Mouse (Mus musculus) kidney, embryonic 14.5 days (tissue): Measurements from ENCODE around the gene Hephl1. TPM values are rescaled to one million over a fixed set of nuclear protein-coding genes. Genes with fewer than 3 reads are reported as not detected.

Experiments
- ATAC-seq: fragments of 200-750 bp; cut with Nextera tagmentation; 2 replicates; pipeline ENCODE4 v1.8.0; 2017; ENCODE audit warnings: moderate number of reproducible peaks, mild to moderate bottlenecking, moderate TSS enrichment, moderate library complexity; ENCODE audit not compliant: low FRiP score, low TSS enrichment
- H3K27ac ChIP-seq: fragments of 300-500 bp; sonication (generic); 2 replicates; pipeline ENCODE4 v1.5.1; 2014; ENCODE audit warnings: low read depth, mild to moderate bottlenecking, low read length, moderate library complexity, mixed read lengths
- H3K27me3 ChIP-seq: fragments of 300-500 bp; sonication (generic); 2 replicates; pipeline ENCODE4 v1.6.1; 2014; ENCODE audit warnings: mild to moderate bottlenecking, low read length; ENCODE audit not compliant: control insufficient read depth, insufficient read depth
- H3K36me3 ChIP-seq: fragments of 300-500 bp; sonication (generic); 2 replicates; pipeline ENCODE4 v1.6.1; 2014; ENCODE audit warnings: low read length, mixed read lengths; ENCODE audit not compliant: control insufficient read depth, insufficient read depth
- H3K4me1 ChIP-seq: fragments of 300-500 bp; sonication (generic); 2 replicates; pipeline ENCODE4 v1.6.1; 2014; ENCODE audit warnings: low read length, mixed read lengths; ENCODE audit not compliant: control insufficient read depth, insufficient read depth
- H3K4me2 ChIP-seq: fragments of 300-500 bp; sonication (generic); replicated peaks from 2 replicates; pipeline ENCODE4 v1.6.1; 2014; ENCODE audit warnings: low read depth, mild to moderate bottlenecking, low read length
- H3K4me3 ChIP-seq: fragments of 300-500 bp; sonication (generic); 2 replicates; pipeline ENCODE4 v1.5.1; 2014; ENCODE audit warnings: mild to moderate bottlenecking, low read length
- H3K9ac ChIP-seq: fragments of 300-500 bp; sonication (generic); 2 replicates; pipeline ENCODE4 v1.6.1; 2014; ENCODE audit warnings: low read depth, mild to moderate bottlenecking, low read length, moderate library complexity
- H3K9me3 ChIP-seq: fragments of 300-500 bp; sonication (generic); 2 replicates; pipeline ENCODE4 v1.6.1; 2016; ENCODE audit warnings: low read length; ENCODE audit not compliant: control insufficient read depth
- WGBS: fragments of 180-500 bp; shearing (Covaris S2); extraction: QIAGEN DNeasy Blood & Tissue Kit; methylation state at CpG from one replicate; pipeline ENCODE4 v1.1.7; 2014; 5-methylcytosine and 5-hydroxymethylcytosine counted together
- polyA plus RNA-seq: library from polyadenylated mRNA; unstranded; fragments of >200 nt; fragmentation: Nextera tagmentation; extraction: Ambion mirVana; gene quantifications from 2 replicates; pipeline ENCODE4 v1.2.1, GENCODE M21; 2014

Hephl1 gene
- polyA plus RNA-seq: not detected in 2 replicates

DNA sequence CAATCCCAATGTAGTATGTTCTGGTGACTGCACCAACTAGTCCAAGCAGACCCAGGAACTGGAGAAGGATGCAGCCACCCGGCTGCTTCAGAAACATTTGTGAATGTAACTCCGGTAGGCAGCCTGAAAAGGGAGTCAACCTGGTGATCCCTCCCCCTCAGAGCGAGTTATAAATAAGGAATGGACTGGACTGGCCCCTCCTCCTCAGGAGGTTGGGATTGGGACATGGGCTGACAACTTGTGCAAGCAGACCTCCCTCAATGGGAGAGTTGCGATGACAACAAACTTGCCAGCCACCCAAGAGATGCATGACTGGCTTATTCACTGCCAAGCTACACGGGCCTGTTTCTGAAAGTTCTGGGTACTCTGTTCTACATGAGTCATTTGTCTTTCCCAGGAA, at the start of gene Hephl1:
TSS of gene Hephl1 (minus strand) at position 101 of the 400 bp plus-strand sequence.
- no peaks in the 10 kb centered on the region for H3K27me3 ChIP-seq
- no peak within 1 kb of the TSS for H3K9ac ChIP-seq
- H3K27ac ChIP-seq: no peak within 1 kb of the TSS
- H3K4me1 ChIP-seq: no peaks in the 10 kb centered on the region
- no peak within 1 kb of the TSS for H3K4me2 ChIP-seq
- no peaks in the 10 kb centered on the region for H3K36me3 ChIP-seq
- WGBS: 64% methylated on average over 5 of the region's 5 CpGs
- H3K4me3 ChIP-seq: no peak within 1 kb of the TSS
- H3K9me3 ChIP-seq: no peaks in the 10 kb centered on the region
- no peak for ATAC-seq

DNA sequence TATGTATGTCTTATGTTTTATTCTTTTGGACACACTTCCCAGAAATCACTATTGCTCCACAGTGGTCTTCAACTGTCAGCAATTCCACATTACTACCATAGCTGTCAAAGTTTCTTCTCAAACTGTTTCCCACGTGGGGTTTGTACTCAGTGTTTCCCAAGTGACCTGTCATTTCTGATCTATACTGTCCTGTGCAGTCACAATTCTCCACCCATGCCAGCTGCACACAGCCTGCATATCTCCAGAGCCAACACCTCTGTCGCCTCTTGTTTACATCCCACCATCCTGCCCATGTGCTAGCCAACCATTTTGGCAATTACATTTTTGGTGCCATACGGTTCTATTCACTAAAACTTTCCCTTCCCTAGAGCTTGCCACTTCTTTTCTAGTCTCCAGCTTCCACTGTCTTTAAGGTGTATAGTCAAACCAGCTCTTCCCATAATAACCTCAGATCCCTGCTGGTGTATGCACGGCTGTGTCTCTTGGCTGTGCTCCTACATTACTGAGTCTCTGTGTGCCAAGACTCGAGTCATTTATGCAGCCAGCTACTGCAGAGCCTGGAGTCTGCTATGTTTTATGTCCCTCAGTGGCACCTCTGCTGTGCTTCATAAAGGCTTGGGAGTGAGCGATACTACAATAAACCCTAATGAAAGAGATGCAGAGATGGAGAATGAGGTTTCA, 37.5 kb upstream of the Hephl1 start:
- Histone ChIP-seq H3K4me2 (no peak overlapping the region), H3K27me3 (no peaks in the 10 kb centered on the region), H3K27ac (no peak overlapping the region), H3K4me1 (no peaks in the 10 kb centered on the region), H3K9me3 (no peaks in the 10 kb centered on the region), H3K4me3 (no peak overlapping the region), H3K36me3 (no peaks in the 10 kb centered on the region), H3K9ac (no peak overlapping the region)
- WGBS: 74% methylated on average over 6 of the region's 6 CpGs
- ATAC-seq: no peak

DNA sequence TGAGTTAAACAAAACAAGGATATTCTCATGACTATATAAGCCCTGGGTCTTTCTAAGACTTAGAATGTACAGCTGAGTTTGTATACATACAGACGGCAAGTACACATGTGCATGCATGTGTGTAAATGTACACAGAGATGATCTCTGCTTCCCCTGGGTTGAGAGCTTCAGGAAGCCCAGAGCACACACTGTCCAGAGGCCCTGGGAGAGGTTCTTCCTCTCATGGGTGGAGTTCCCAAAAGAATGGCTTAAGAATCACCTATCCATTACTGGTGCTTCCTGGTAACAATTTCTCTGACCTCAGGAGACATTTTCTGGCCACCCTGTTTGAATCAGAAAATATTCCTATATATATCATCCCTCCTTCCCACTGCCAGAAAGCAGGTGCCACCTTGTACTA, 28.6 kb upstream of the Hephl1 start:
- no peaks in the 10 kb centered on the region for H3K36me3 ChIP-seq
- H3K9ac ChIP-seq: no peak overlapping the region
- no peaks in the 10 kb centered on the region for H3K27me3 ChIP-seq
- 83% methylated on average over 1 of the region's 1 CpGs for WGBS
- H3K4me1 ChIP-seq: no peaks in the 10 kb centered on the region
- H3K4me2 ChIP-seq: no peak overlapping the region
- ATAC-seq: no peak
- no peak overlapping the region for H3K4me3 ChIP-seq
- no peak overlapping the region for H3K27ac ChIP-seq
- no peaks in the 10 kb centered on the region for H3K9me3 ChIP-seq

DNA sequence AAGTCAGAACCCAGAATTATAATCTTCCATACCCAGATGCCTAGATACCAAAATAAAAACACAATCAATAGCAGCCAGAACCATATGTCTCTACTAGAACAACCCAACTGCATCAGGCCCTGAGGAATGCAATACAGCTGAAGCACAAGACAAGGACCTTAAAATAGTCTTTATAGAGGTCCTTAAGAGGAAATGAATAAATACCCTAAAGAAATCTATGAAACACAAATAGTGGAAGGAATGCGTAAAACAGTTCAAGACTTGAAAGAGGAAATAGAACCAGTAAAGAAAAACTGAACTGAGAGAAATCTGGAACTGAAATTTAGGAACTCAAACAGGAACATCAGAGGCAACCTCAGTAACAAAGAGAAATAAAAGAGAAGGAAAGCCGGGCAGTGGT, 14.0 kb upstream of the Hephl1 start:
- Histone ChIP-seq H3K9me3 (no peaks in the 10 kb centered on the region), H3K36me3 (no peaks in the 10 kb centered on the region), H3K27me3 (no peaks in the 10 kb centered on the region), H3K4me3 (no peak overlapping the region), H3K27ac (no peak overlapping the region), H3K9ac (no peak overlapping the region), H3K4me1 (no peaks in the 10 kb centered on the region), H3K4me2 (no peak overlapping the region)
- no peak for ATAC-seq
- WGBS: 93% methylated on average over 2 of the region's 2 CpGs

DNA sequence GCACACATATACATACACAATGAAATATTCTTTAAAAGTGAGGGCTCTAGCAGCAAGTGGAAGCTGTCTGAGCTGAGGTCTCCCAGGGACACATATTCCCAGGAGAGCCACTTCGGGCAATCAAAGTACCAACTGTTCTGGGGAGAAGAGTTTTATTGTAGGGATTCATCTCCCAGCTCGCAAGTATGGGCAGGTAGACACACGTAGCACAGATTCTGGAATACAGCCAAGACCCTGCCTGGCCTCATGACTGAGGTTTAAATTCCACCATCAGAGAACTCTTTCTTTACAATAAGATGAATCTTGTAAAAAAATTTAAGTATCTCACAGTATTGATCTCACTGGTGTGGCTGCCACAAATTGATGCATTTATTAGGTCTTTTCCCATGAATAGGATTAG, 10.5 kb upstream of the Hephl1 start:
- H3K9ac ChIP-seq: no peak overlapping the region
- H3K4me2 ChIP-seq: no peak overlapping the region
- H3K27me3 ChIP-seq: no peaks in the 10 kb centered on the region
- H3K27ac ChIP-seq: no peak overlapping the region
- 76% methylated on average over 3 of the region's 3 CpGs for WGBS
- no peaks in the 10 kb centered on the region for H3K9me3 ChIP-seq
- no peaks in the 10 kb centered on the region for H3K4me1 ChIP-seq
- ATAC-seq: no peak
- no peak overlapping the region for H3K4me3 ChIP-seq
- no peaks in the 10 kb centered on the region for H3K36me3 ChIP-seq

DNA sequence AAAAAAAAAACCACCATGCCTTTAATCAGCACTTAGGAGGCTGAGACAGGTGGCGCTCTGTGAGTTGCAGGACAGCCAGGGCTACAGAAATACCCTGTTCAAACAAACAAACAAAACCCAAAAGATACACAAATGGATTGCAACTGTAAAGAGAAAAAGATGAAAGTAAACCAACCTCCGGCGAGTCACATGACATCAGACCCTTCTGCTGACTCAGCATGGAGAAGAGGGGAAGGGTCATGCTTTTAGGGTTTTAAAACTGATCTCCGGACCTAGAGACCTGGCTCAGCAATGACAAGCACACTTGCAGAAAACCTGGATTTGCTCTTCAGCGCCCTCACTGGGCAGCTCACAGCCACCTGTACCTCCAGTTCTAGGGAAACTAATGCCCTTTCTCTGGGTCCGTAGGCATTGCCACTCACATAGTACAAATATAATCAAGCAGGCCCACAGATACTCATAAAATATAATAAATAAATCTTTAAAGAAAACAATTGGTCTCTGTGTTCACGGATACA, 9.0 kb upstream of the Hephl1 start:
- Histone ChIP-seq H3K4me3 (no peak overlapping the region), H3K36me3 (no peaks in the 10 kb centered on the region), H3K9me3 (no peaks in the 10 kb centered on the region), H3K9ac (no peak overlapping the region), H3K4me2 (no peak overlapping the region), H3K27me3 (no peaks in the 10 kb centered on the region), H3K4me1 (no peaks in the 10 kb centered on the region), H3K27ac (no peak overlapping the region)
- 55% methylated on average over 7 of the region's 7 CpGs for WGBS
- ATAC-seq: no peak

DNA sequence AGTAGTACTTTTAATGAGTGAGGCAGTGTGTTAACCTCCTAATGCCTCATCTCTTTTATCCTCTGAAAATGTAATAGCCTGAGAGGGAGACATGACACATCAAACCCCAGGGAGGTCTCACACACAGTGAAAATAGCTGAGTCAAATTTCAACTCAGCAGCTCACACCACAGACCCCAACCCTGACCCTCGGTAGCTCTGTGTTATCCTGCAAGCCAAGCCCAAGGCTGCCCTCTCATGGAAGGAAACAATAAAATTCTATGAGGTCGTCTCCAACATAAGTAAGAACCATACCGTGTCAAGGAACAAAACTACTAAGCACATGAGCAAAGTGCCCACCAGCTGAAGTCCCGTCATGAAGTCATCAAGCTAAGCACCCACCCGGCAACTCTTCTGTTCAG, 8.3 kb upstream of the Hephl1 start:
- no peaks in the 10 kb centered on the region for H3K36me3 ChIP-seq
- no peaks in the 10 kb centered on the region for H3K27me3 ChIP-seq
- WGBS: 51% methylated on average over 5 of the region's 5 CpGs
- ATAC-seq: no peak
- no peak overlapping the region for H3K9ac ChIP-seq
- H3K9me3 ChIP-seq: no peaks in the 10 kb centered on the region
- no peak overlapping the region for H3K27ac ChIP-seq
- H3K4me2 ChIP-seq: no peak overlapping the region
- H3K4me3 ChIP-seq: no peak overlapping the region
- no peaks in the 10 kb centered on the region for H3K4me1 ChIP-seq

DNA sequence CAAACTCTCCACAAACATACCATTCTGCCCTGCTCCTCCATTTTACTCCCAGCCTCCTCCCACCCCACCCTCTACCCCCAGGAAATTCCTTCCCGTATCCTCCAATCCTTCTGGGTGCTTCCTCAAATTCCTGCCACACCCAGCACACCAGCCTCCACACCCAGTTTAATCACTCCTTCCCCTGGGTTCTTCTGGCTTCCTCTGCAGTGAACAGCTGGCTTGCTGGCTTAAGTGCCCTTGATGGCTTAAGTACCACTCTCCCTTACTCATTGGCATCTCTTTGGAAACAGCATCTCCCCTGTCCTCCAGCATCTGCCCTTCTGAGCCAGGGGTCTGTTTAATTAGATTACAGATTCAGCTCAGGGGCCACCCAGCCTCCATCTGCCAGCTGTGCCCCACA, 7.6 kb upstream of the Hephl1 start:
- WGBS: 48% methylated on average over 1 of the region's 1 CpGs
- no peak overlapping the region for H3K4me2 ChIP-seq
- no peak for ATAC-seq

DNA sequence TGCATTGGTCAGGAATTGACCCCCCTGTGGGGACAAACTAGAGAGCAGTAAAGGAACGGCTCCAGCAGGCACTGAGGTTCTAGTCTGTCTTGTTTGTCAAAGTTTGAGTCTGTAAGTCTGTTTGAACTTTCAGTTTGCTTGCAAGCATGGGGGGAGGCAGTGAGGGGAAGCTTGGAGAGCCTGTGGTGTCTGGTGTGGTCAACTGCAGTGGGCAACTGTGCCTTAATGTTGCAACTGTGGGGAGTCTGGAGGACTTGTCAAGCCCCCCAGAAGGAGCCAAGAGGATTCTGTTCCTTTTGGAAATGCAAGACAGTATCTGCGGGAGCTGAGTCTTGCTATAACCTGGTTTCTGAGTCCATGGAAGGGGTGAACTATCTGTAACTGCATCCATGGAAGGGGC, 4.3 kb upstream of the Hephl1 start:
- Histone ChIP-seq H3K9me3 (no peaks in the 10 kb centered on the region), H3K36me3 (no peaks in the 10 kb centered on the region), H3K4me1 (no peaks in the 10 kb centered on the region), H3K4me2 (no peak overlapping the region), H3K4me3 (no peak overlapping the region), H3K27me3 (no peaks in the 10 kb centered on the region), H3K9ac (no peak overlapping the region), H3K27ac (no peak overlapping the region)
- WGBS: 88% methylated on average over 2 of the region's 2 CpGs
- no peak for ATAC-seq

More for the DNA sequence above, 7.6 kb upstream of the Hephl1 start:
- Histone ChIP-seq H3K4me1 (no peaks in the 10 kb centered on the region), H3K27ac (no peak overlapping the region), H3K36me3 (no peaks in the 10 kb centered on the region), H3K9me3 (no peaks in the 10 kb centered on the region), H3K27me3 (no peaks in the 10 kb centered on the region), H3K4me3 (no peak overlapping the region), H3K9ac (no peak overlapping the region)
